Mouse (Mus musculus): ENCODE measurements around the gene Gas7. TPM values are rescaled to one million over a fixed set of nuclear protein-coding genes. Genes with fewer than 3 reads are reported as not detected.
A peak's percentile ranks its signal among the peaks of the same experiment; 100 is the strongest.

Gas7 gene
- total RNA-seq, 2 experiments from 2014 or later: 7.5 to 9.0 TPM

GRCm38 (mm10) chr11:67722399-67723156 lies 267.3 kb downstream of the Gas7 start:
- DNase-seq: no peak

GRCm38 (mm10) chr11:67723231-67724013 lies 268.2 kb downstream of the Gas7 start:
- DNase-seq: no peak

GRCm38 (mm10) chr11:67727095-67727494 lies 271.9 kb downstream of the Gas7 start:
- DNase-seq: peak; percentile 51 to 53

- no peak for DNase-seq
These were observed 273.5 kb downstream of the Gas7 start for GRCm38 (mm10) chr11:67728726-67729125.

- no peak for DNase-seq
These were observed 275.8 kb downstream of the Gas7 start for GRCm38 (mm10) chr11:67731056-67731455.

GRCm38 (mm10) chr11:67733726-67734125 lies 278.5 kb downstream of the Gas7 start:
- no peak for DNase-seq

- DNase-seq: no peak
These were observed 279.4 kb downstream of the Gas7 start for GRCm38 (mm10) chr11:67734597-67734996.

- DNase-seq: no peak
These were observed 283.1 kb downstream of the Gas7 start for GRCm38 (mm10) chr11:67738345-67738744.

Other genes starting within 250 kb of the Gas7 start
- gene Myh4, start 217.4 kb upstream of the Gas7 start, total RNA-seq (2021): not detected
- under 1 TPM in 1 of 2 experiments, not detected in 1; 0.05 TPM for gene Myh8, start 178.3 kb upstream of the Gas7 start, total RNA-seq (2021)
- not detected for gene Myh13, start 133.8 kb upstream of the Gas7 start, total RNA-seq (2021)
- gene Rcvrn, start 239.9 kb downstream of the Gas7 start, total RNA-seq (2021): not detected